Mouse (Mus musculus): ENCODE measurements around the gene Irx1.

DNA sequence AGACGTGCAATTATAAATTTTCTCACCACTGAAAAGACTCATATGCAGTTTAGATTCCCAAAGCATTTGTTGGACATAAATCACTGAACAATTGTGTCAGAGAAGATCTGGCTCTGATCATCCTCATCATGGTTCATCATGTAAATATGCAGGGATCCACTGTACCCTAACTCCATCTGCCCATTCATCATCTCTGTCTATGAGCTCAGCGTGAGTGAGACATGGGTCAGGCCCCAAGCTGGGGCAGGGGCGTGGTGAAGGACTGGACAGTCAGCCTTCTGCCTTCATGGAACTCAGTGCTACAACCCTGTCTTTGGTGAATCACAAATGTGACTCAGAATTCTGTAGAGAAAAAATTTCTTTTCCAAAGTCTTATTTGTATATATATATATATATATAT, 53.2 kb downstream of the Irx1 start:
- no peak for TF ChIP-seq CTCF (IDR thresholded peaks at IDR 0.05; ENCODE audit: low read depth, low read length)
- TF ChIP-seq POLR2A (IDR thresholded peaks at IDR 0.05; ENCODE audit: borderline replicate concordance, low read depth, low read length) = no peak

All from bone marrow macrophage, adult 2 months (primary cell).